Mouse (Mus musculus) liver, adult 2 months (tissue): ENCODE measurements around the gene Tprkb.
A peak's percentile ranks its signal among the peaks of the same experiment; 100 is the strongest.

Source experiments
- CTCF ChIP-seq: fragments of 200-500 bp; IDR thresholded peaks from 2 replicates; pipeline ENCODE4 v1.5.1; 2011; ENCODE audit warnings: low read depth, low read length, control low read depth
- POLR2A ChIP-seq: fragments of 200-500 bp; IDR thresholded peaks from 2 replicates; pipeline ENCODE4 v1.6.1; 2011; ENCODE audit warnings: low read length, control low read depth; ENCODE audit not compliant: insufficient read depth; ENCODE audit errors: extremely low read depth

DNA sequence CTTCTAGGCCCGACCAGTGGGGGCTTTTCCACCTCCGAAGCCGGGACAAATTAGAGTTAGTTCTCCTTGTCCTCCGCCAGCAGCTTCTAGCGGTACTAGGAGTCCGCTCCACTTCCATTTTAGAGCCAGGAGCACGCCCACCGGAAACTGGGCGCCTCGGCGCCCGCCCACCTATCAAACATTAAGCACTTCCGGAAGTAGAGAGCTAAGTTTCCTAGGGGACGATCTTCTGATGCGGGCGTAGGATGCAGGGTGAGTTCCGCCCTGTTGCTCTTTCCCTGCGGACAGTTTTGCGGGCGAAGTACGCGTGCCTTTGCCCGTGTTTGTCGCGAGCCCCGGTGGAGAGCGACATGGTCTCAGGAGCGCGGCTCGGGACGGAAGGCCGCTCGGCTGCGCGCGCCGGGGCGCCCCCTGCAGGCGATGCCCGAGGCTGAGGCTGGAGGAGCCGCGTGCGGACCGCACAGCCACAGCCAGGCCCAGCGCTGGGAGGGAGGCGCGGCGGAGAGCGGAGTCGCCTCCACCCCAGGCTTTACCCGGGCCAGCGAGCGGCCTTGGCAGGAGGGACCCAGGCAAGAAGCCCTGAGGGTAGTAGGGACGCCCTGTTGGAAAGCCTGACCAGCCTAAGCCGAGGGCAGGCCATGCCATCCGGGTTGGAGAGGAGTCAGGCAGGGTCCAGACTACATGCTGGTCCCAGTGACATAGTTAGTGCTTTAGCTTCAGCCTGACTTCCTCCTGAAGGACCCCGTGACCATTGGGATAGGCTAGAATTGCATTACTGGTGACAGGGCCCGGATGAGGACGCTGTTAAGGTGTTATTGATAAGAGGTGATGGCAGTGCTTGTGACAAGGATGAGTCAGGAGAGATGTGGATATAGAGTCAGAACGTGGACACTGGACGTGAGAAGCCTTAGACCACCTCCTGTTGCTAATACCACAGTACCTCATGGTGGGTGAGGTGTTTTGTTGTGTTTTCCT, 4.2 kb downstream of the Tprkb start, which contains the start of gene Nat8f1:
- peak; percentile 57; the same call in 1 of the 2 replicates for TF ChIP-seq POLR2A
- TF ChIP-seq CTCF: peak; percentile 46
